Mouse (Mus musculus) intestine, embryonic 14.5 days (tissue): ENCODE results near the gene Bbox1. TPM values are rescaled to one million over a fixed set of nuclear protein-coding genes. Genes with fewer than 3 reads are reported as not detected.

ENCODE experiments used
- ATAC-seq: fragments of 200-750 bp; cut with Nextera tagmentation; replicated peaks from 2 replicates; pipeline ENCODE4 v1.8.0; 2017; ENCODE audit warnings: low read depth, moderate number of reproducible peaks, moderate TSS enrichment, moderate library complexity; ENCODE audit not compliant: low FRiP score, low TSS enrichment
- DNase-seq: peaks from one replicate; pipeline ENCODE4 v3.0.0-alpha.2; 2018; ENCODE audit warnings: low spot score
- H3K27ac ChIP-seq: fragments of 300-500 bp; sonication (generic); 2 replicates; pipeline ENCODE4 v1.5.1; 2014; ENCODE audit warnings: low read depth, mild to moderate bottlenecking, control low read depth
- H3K27me3 ChIP-seq: fragments of 300-500 bp; sonication (generic); replicated peaks from 2 replicates; pipeline ENCODE4 v1.6.1; 2014; ENCODE audit warnings: low read length, control low read depth; ENCODE audit not compliant: control insufficient read depth, insufficient read depth
- H3K36me3 ChIP-seq: fragments of 300-500 bp; sonication (generic); 2 replicates; pipeline ENCODE4 v1.6.1; 2014; ENCODE audit warnings: low read length, control low read depth; ENCODE audit not compliant: control insufficient read depth, insufficient read depth
- H3K4me1 ChIP-seq: fragments of 300-500 bp; sonication (generic); replicated peaks from 2 replicates; pipeline ENCODE4 v1.6.1; 2014; ENCODE audit warnings: low read length, control low read depth, mixed read lengths; ENCODE audit not compliant: control insufficient read depth, insufficient read depth
- H3K4me2 ChIP-seq: fragments of 300-500 bp; sonication (generic); 2 replicates; pipeline ENCODE4 v1.6.1; 2014; ENCODE audit warnings: low read length
- H3K4me3 ChIP-seq: fragments of 300-500 bp; sonication (generic); 2 replicates; pipeline ENCODE4 v1.5.1; 2014; ENCODE audit warnings: low read depth, low read length, control low read depth, mixed read lengths
- H3K9ac ChIP-seq: fragments of 300-500 bp; sonication (generic); 2 replicates; pipeline ENCODE4 v1.6.1; 2014; ENCODE audit warnings: mild to moderate bottlenecking, low read length
- H3K9me3 ChIP-seq: fragments of 300-500 bp; sonication (generic); 2 replicates; pipeline ENCODE4 v1.6.1; 2016; ENCODE audit warnings: low read length, control low read depth; ENCODE audit not compliant: control insufficient read depth
- WGBS: fragments of 180-500 bp; shearing (Covaris S2); extraction: QIAGEN DNeasy Blood & Tissue Kit; methylation state at CpG from one replicate; pipeline ENCODE4 v1.1.7; 2014; 5-methylcytosine and 5-hydroxymethylcytosine counted together
- polyA plus RNA-seq: library from polyadenylated mRNA; unstranded; fragments of >200 nt; fragmentation: Nextera tagmentation; extraction: Ambion mirVana; gene quantifications from 2 replicates; pipeline ENCODE4 v1.2.1, GENCODE M21; 2014

Gene Bbox1
- polyA plus RNA-seq, 1 experiment from 2014 or later: 0.20 TPM

DNA sequence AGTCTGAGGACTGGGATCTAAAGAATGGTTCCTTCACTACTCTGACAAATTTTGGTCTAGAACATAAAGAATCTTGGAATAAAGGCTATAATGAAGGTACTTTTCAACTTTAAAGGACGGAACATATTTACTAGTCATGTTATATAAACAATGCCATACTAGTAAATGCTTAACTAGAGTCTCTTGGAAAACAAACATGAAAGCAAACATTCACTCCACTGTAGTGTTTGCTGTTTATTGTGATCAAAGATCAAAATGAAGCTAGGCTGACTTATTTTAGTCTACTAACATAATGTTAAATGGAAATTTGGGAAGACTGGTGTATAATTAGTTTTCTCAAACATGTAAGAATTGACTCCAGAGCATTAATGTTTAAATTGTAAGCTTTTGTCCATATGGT, 4.9 kb upstream of the Bbox1 start:
- H3K27me3 ChIP-seq: no peaks in the 10 kb centered on the region
- no peak overlapping the region for H3K27ac ChIP-seq
- H3K9me3 ChIP-seq: no peaks in the 10 kb centered on the region
- H3K9ac ChIP-seq: no peak overlapping the region
- ATAC-seq (no peak), DNase-seq (no peak)
- no peaks in the 10 kb centered on the region for H3K36me3 ChIP-seq
- 80% methylated on average over 1 of the region's 1 CpGs for WGBS
- H3K4me3 ChIP-seq: no peak overlapping the region
- H3K4me1 ChIP-seq: no peaks in the 10 kb centered on the region
- no peak overlapping the region for H3K4me2 ChIP-seq

GRCm38 (mm10) chr2:110318719-110319118, 4.4 kb upstream of the Bbox1 start:
- Histone ChIP-seq H3K4me1 (no peaks in the 10 kb centered on the region), H3K27ac (no peak overlapping the region), H3K9me3 (no peaks in the 10 kb centered on the region), H3K27me3 (no peaks in the 10 kb centered on the region), H3K4me3 (no peak overlapping the region), H3K9ac (no peak overlapping the region), H3K4me2 (no peak overlapping the region), H3K36me3 (no peaks in the 10 kb centered on the region)
- WGBS: 93% methylated on average over 1 of the region's 1 CpGs
- ATAC-seq (no peak), DNase-seq (no peak)

DNA sequence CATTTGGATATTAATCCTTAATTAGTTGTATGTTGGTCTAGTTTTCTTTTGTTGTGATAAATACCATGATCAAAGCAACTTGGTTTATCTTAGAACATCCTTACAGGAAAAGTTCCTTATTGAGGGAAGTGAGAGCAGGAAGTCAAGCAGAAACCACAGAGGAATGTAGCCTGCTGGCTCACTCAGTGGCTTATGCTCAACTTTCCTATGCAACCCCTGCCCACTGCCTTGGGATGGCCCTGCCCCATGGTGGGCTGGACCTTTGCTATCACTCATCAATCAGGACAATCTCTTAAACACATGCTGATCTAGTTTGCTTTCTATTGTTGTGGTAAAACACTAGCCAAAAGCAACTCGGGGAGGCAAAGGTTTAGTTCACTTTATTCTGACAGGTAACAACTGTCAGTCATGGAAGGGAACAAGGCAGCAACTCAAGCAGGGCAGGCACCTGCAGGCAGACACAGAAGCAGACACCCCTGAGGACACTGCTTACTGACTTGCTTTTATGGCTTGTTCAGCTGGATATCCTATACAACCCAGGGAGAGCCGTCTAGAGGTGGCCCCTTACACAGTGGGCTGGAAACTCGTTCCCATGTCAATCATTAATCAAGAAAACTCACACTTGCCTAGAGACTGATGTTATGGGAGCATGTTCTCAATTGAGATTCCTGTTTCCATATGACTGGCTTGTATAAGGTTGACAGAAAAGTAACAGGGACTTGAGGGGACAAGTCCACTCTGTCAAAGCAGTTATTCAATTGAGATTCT, 1.9 kb upstream of the Bbox1 start:
- no peaks in the 10 kb centered on the region for H3K36me3 ChIP-seq
- no peak overlapping the region for H3K4me2 ChIP-seq
- H3K9ac ChIP-seq: no peak overlapping the region
- no peaks in the 10 kb centered on the region for H3K4me1 ChIP-seq
- no peaks in the 10 kb centered on the region for H3K9me3 ChIP-seq
- WGBS: 37% methylated on average over 3 of the region's 3 CpGs
- no peaks in the 10 kb centered on the region for H3K27me3 ChIP-seq
- DNase-seq: no peak
- H3K27ac ChIP-seq: no peak overlapping the region
- no peak overlapping the region for H3K4me3 ChIP-seq
- ATAC-seq: no peak; the same call in 1 of the 2 replicates

DNA sequence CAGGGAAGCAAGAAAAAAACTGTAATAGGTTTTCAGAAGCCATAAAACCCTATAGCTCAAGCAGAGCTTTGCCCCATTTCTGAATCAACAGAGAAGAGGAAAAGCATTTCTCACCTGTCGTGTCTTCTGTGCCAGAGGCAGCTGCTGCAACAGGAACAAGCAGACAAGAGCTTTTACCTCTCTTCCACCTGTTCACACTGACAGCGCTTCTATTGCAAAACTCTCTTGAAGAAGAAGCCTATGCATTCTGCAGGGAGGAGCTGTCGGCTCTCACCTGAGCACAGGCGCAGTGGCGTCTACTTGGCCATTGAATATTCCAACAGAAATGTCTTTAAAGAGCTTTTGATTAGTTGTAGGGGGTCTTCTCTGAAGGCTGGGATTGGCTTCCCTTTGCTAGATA, 286 bp downstream of the Bbox1 start:
- ATAC-seq (no peak), DNase-seq (no peak)
- Histone ChIP-seq H3K9me3 (no peaks in the 10 kb centered on the region), H3K4me2 (no peak overlapping the region), H3K27me3 (no peaks in the 10 kb centered on the region), H3K9ac (no peak overlapping the region), H3K4me1 (no peaks in the 10 kb centered on the region), H3K4me3 (no peak overlapping the region), H3K36me3 (no peaks in the 10 kb centered on the region), H3K27ac (no peak overlapping the region)
- 81% methylated on average over 5 of the region's 5 CpGs for whole genome bisulfite sequencing

GRCm38 (mm10) chr2:110313305-110313824, 995 bp downstream of the Bbox1 start:
- WGBS: 72% methylated on average over 2 of the region's 2 CpGs
- no peak overlapping the region for H3K27ac ChIP-seq
- H3K4me3 ChIP-seq: no peak overlapping the region
- H3K27me3 ChIP-seq: no peaks in the 10 kb centered on the region
- no peak for ATAC-seq
- H3K9me3 ChIP-seq: no peaks in the 10 kb centered on the region
- H3K36me3 ChIP-seq: no peaks in the 10 kb centered on the region
- no peak overlapping the region for H3K4me2 ChIP-seq
- no peaks in the 10 kb centered on the region for H3K4me1 ChIP-seq
- H3K9ac ChIP-seq: no peak overlapping the region
- DNase-seq: no peak

DNA sequence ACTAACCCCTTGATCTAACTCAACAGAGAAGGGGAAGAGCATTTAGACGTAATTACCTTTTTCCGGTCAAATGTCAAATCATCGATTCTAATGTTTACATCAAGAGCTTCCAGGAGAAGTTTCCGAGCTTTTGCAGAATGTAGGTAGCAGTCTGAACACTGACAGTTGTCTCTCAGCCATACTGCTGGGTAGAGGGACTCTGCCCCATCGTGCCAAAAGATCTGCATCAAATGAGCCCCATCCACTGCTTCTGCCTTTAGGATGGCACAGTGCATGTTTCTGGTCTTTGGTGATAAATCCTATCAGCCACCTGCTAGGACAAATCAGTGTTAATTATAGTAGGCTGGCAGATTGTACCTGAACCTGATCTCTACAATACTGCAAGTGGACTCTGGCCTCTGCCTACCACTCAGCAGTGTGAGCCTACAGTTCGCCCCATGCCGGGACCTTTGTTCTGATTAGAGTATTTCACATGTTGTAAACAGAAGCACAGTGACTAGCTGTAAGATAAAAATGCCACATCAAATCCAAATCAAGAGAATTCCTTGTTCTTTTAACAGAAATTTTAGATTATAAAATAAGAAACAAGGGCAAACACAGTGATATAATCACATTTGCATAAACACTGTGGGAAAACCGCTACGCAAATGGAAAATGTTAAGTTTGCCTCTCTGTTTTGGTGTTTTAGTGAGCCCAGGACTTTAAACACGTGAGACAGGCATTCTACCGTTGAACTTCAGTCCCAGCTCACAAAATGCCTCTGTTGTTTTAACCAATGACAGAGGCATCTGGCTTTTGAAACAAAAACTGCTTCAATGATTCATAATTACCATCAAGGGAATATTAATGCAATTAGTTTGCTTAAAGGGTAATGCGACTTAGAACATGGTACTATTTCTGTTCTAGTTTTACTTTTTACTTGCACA, 8.7 kb downstream of the Bbox1 start:
- Histone ChIP-seq H3K27ac (no peak overlapping the region), H3K27me3 (no peaks in the 10 kb centered on the region), H3K9ac (no peak overlapping the region), H3K4me2 (no peak overlapping the region), H3K4me1 (peaks cover 13% of the 10 kb centered on the region), H3K9me3 (no peaks in the 10 kb centered on the region), H3K4me3 (no peak overlapping the region), H3K36me3 (no peaks in the 10 kb centered on the region)
- peak; percentile 83 for ATAC-seq
- WGBS: 59% methylated on average over 12 of the region's 12 CpGs
- no peak for DNase-seq

- WGBS: 20% methylated on average over 2 of the region's 2 CpGs
- Histone ChIP-seq H3K9ac (no peak overlapping the region), H3K27me3 (no peaks in the 10 kb centered on the region), H3K9me3 (no peaks in the 10 kb centered on the region), H3K27ac (no peak overlapping the region), H3K4me1 (peaks cover 13% of the 10 kb centered on the region), H3K4me2 (no peak overlapping the region), H3K4me3 (no peak overlapping the region), H3K36me3 (no peaks in the 10 kb centered on the region)
- ATAC-seq: no peak
- no peak for DNase-seq
Observed at GRCm38 (mm10) chr2:110302261-110302660, 12.1 kb downstream of the Bbox1 start.

DNA sequence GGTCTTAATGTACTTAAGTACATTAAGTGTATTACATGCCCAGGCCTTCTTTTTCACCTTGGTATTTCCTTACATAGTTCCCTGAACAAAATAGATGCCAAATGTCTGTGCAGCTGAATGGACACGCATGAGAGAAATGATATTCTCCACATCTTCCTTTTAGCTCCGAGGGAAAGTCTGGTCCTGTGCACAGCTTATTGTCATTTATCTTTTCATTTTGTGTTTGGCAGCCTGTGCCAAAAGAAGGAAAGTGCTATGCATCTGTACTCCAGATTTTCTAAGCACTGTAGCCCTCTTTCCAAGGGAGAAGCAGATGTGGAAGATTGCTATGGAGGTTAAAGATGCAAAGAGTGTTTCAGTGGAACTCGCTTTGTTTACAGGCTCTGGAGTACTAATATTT, 13.0 kb downstream of the Bbox1 start:
- WGBS: 40% methylated on average over 3 of the region's 3 CpGs
- no peaks in the 10 kb centered on the region for H3K27me3 ChIP-seq
- no peaks in the 10 kb centered on the region for H3K9me3 ChIP-seq
- no peak overlapping the region for H3K9ac ChIP-seq
- H3K36me3 ChIP-seq: no peaks in the 10 kb centered on the region
- H3K4me2 ChIP-seq: no peak overlapping the region
- H3K4me3 ChIP-seq: no peak overlapping the region
- ATAC-seq (no peak), DNase-seq (no peak)
- peaks cover 13% of the 10 kb centered on the region for H3K4me1 ChIP-seq
- peak overlapping the region; percentile 19; the same call in 1 of the 2 replicates for H3K27ac ChIP-seq
